In the genomic region with DNA sequence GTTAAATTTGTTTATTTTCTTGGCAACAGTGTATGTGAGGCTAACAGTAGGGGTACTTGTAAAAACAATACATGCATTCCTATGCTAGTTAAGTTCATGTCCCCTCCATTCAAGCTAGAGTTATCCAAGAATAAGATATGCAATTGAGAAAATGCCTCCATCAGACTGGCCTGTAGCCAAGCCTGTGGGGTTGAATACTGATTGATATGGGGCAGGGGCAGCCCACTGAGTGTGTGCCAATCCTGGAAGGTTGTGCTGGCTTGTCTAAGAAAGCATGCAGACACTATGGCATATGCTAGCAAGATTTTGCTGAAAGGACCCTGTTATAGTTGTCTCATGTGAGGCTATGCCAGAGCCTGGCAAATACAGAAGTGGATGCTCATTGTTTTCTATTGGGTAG, we compare ENCODE assay signal across 19 mouse cellular contexts.
A peak's percentile ranks its signal among the peaks of the same experiment; 100 is the strongest.
DNase-seq lines count a peak whose midpoint lies in the region; ATAC-seq lines count a peak whose summit lies in the region.
"Had no signal": no experiment of that assay in that cellular context is flagged by ENCODE, and none has a peak within 500 bp of the region (broad histone marks: within the 10 kb centered on the region; RNA-seq: fewer than 3 reads in every experiment).

No protein-coding gene starts in this region.

- H3K9me3 ChIP-seq in hindbrain, embryonic 12.5 days (replicated peaks): no peaks in the 10 kb centered on the region
- no peaks in the 10 kb centered on the region for H3K9me3 ChIP-seq in hindbrain, embryonic 10.5 days
- no peaks in the 10 kb centered on the region for H3K9me3 ChIP-seq in midbrain, embryonic 14.5 days (ENCODE audit: control insufficient read depth, low read length)
- H3K9me3 ChIP-seq in midbrain, embryonic 11.5 days (ENCODE audit: control insufficient read depth, low read length): no peaks in the 10 kb centered on the region
- no peaks in the 10 kb centered on the region for H3K9me3 ChIP-seq in forebrain, embryonic 16.5 days (ENCODE audit: control insufficient read depth, low read length)
- H3K9me3 ChIP-seq in midbrain, embryonic 16.5 days (replicated peaks; ENCODE audit: control insufficient read depth, low read length, poor library complexity, severe bottlenecking): no peaks in the 10 kb centered on the region
- H3K9me3 ChIP-seq: heart, embryonic 10.5 days; limb, embryonic 13.5 days; stomach, embryonic 15.5 days had no signal

- no peak overlapping the region for H3K4me2 ChIP-seq in hindbrain, embryonic 12.5 days (replicated peaks)
- H3K4me2 ChIP-seq in midbrain, embryonic 14.5 days (ENCODE audit: low read length): no peak overlapping the region
- H3K4me2 ChIP-seq in midbrain, embryonic 11.5 days: no peak overlapping the region
- no peak overlapping the region for H3K4me2 ChIP-seq in forebrain, embryonic 16.5 days (ENCODE audit: low read length)
- H3K4me2 ChIP-seq in midbrain, embryonic 16.5 days (ENCODE audit: low read length): no peak overlapping the region
- H3K4me2 ChIP-seq: limb, embryonic 13.5 days; stomach, embryonic 15.5 days had no signal

- no peak for DNase-seq in hindbrain, embryonic 10.5 days (ENCODE audit: low spot score)
- DNase-seq in midbrain, embryonic 14.5 days: peak; percentile 51
- DNase-seq in midbrain, embryonic 11.5 days (ENCODE audit: low spot score, missing footprints): no peak
- DNase-seq in heart, postnatal 10 days: no peak
- DNase-seq: adrenal gland, postnatal 14 days; cerebellum, adult 11-12 months; cerebellum, postnatal 36 days; right cerebral cortex, postnatal 14 days; thymus, adult 18-20 months had no signal

- no peaks in the 10 kb centered on the region for H3K4me1 ChIP-seq in hindbrain, embryonic 12.5 days
- no peaks in the 10 kb centered on the region for H3K4me1 ChIP-seq in hindbrain, embryonic 10.5 days (replicated peaks)
- H3K4me1 ChIP-seq in midbrain, embryonic 14.5 days (ENCODE audit: control insufficient read depth, insufficient read depth, low read length): no peaks in the 10 kb centered on the region
- no peaks in the 10 kb centered on the region for H3K4me1 ChIP-seq in midbrain, embryonic 11.5 days (ENCODE audit: control insufficient read depth, insufficient read depth, low read length)
- 0 out of 2 replicates have a peak, but pooled peaks cover 3% of the 10 kb centered on the region for H3K4me1 ChIP-seq in forebrain, embryonic 16.5 days (replicated peaks; ENCODE audit: control insufficient read depth, insufficient read depth, low read length)
- H3K4me1 ChIP-seq in midbrain, embryonic 16.5 days (ENCODE audit: control insufficient read depth, insufficient read depth, low read length): no peaks in the 10 kb centered on the region
- H3K4me1 ChIP-seq: heart, embryonic 10.5 days; limb, embryonic 13.5 days; stomach, embryonic 15.5 days had no signal

- intact Hi-C loops in heart, postnatal 10 days (cut with DNase I): no loop called here

- ATAC-seq in hindbrain, embryonic 12.5 days (ENCODE audit: low FRiP score): peak; percentile 66
- ATAC-seq in midbrain, embryonic 14.5 days (ENCODE audit: low FRiP score, low TSS enrichment): peak; percentile 62
- ATAC-seq in midbrain, embryonic 11.5 days (ENCODE audit: low FRiP score): no peak
- peak; percentile 97 for ATAC-seq in forebrain, embryonic 16.5 days
- peak; percentile 64; the same call in 1 of the 2 replicates for ATAC-seq in midbrain, embryonic 16.5 days
- ATAC-seq: lung, postnatal 0 days had no signal

- no peak overlapping the region for H3K27ac ChIP-seq in hindbrain, embryonic 12.5 days
- no peak overlapping the region for H3K27ac ChIP-seq in hindbrain, embryonic 10.5 days
- no peak overlapping the region for H3K27ac ChIP-seq in midbrain, embryonic 14.5 days (replicated peaks; ENCODE audit: low read depth, low read length)
- no peak overlapping the region for H3K27ac ChIP-seq in midbrain, embryonic 11.5 days (ENCODE audit: low read depth, low read length)
- H3K27ac ChIP-seq in forebrain, embryonic 16.5 days (ENCODE audit: low read length): no peak overlapping the region
- H3K27ac ChIP-seq in midbrain, embryonic 16.5 days (ENCODE audit: low read length): no peak overlapping the region
- H3K27ac ChIP-seq: heart, embryonic 10.5 days; kidney, postnatal 0 days; limb, embryonic 13.5 days; liver, embryonic 14.5 days; stomach, embryonic 15.5 days had no signal

- H3K4me3 ChIP-seq in hindbrain, embryonic 12.5 days: no peak overlapping the region
- H3K4me3 ChIP-seq in hindbrain, embryonic 10.5 days: no peak overlapping the region
- H3K4me3 ChIP-seq in midbrain, embryonic 14.5 days (replicated peaks; ENCODE audit: low read depth, low read length): no peak overlapping the region
- H3K4me3 ChIP-seq in midbrain, embryonic 11.5 days (ENCODE audit: low read depth, low read length): no peak overlapping the region
- H3K4me3 ChIP-seq in forebrain, embryonic 16.5 days (replicated peaks; ENCODE audit: low read length): no peak overlapping the region
- H3K4me3 ChIP-seq in midbrain, embryonic 16.5 days (ENCODE audit: low read depth, low read length): no peak overlapping the region
- H3K4me3 ChIP-seq: heart, embryonic 10.5 days; limb, embryonic 13.5 days; stomach, embryonic 15.5 days had no signal

- H3K27me3 ChIP-seq in hindbrain, embryonic 12.5 days: no peaks in the 10 kb centered on the region
- no peaks in the 10 kb centered on the region for H3K27me3 ChIP-seq in hindbrain, embryonic 10.5 days (ENCODE audit: insufficient read depth, poor library complexity, severe bottlenecking)
- no peaks in the 10 kb centered on the region for H3K27me3 ChIP-seq in midbrain, embryonic 14.5 days (ENCODE audit: control insufficient read depth, insufficient read depth, low read length)
- H3K27me3 ChIP-seq in midbrain, embryonic 11.5 days (ENCODE audit: control insufficient read depth, insufficient read depth, low read length): no peaks in the 10 kb centered on the region
- H3K27me3 ChIP-seq in forebrain, embryonic 16.5 days (replicated peaks; ENCODE audit: control insufficient read depth, insufficient read depth, low read length): no peaks in the 10 kb centered on the region
- no peaks in the 10 kb centered on the region for H3K27me3 ChIP-seq in midbrain, embryonic 16.5 days (ENCODE audit: control insufficient read depth, insufficient read depth, low read depth, low read length)
- H3K27me3 ChIP-seq: CH12.LX; limb, embryonic 13.5 days; stomach, embryonic 15.5 days had no signal

- H3K9ac ChIP-seq in hindbrain, embryonic 12.5 days: no peak overlapping the region
- no peak overlapping the region for H3K9ac ChIP-seq in midbrain, embryonic 14.5 days (replicated peaks; ENCODE audit: low read length)
- H3K9ac ChIP-seq in midbrain, embryonic 11.5 days (ENCODE audit: low read length): no peak overlapping the region
- no peak overlapping the region for H3K9ac ChIP-seq in forebrain, embryonic 16.5 days (replicated peaks; ENCODE audit: low read depth, low read length)
- no peak overlapping the region for H3K9ac ChIP-seq in midbrain, embryonic 16.5 days (ENCODE audit: low read depth, low read length)
- H3K9ac ChIP-seq: limb, embryonic 13.5 days; liver, embryonic 14.5 days; stomach, embryonic 15.5 days had no signal

- no peaks in the 10 kb centered on the region for H3K36me3 ChIP-seq in hindbrain, embryonic 12.5 days
- H3K36me3 ChIP-seq in hindbrain, embryonic 10.5 days: no peaks in the 10 kb centered on the region
- no peaks in the 10 kb centered on the region for H3K36me3 ChIP-seq in midbrain, embryonic 14.5 days (ENCODE audit: control insufficient read depth, insufficient read depth, low read length)
- no peaks in the 10 kb centered on the region for H3K36me3 ChIP-seq in midbrain, embryonic 11.5 days (ENCODE audit: control insufficient read depth, insufficient read depth, low read length)
- H3K36me3 ChIP-seq in forebrain, embryonic 16.5 days (ENCODE audit: control insufficient read depth, insufficient read depth): no peaks in the 10 kb centered on the region
- no peaks in the 10 kb centered on the region for H3K36me3 ChIP-seq in midbrain, embryonic 16.5 days (ENCODE audit: control insufficient read depth, insufficient read depth, low read length)
- H3K36me3 ChIP-seq: heart, embryonic 10.5 days; limb, embryonic 13.5 days; stomach, embryonic 15.5 days had no signal
